21 mouse cellular contexts compared by ENCODE assay signal in the genomic region with DNA sequence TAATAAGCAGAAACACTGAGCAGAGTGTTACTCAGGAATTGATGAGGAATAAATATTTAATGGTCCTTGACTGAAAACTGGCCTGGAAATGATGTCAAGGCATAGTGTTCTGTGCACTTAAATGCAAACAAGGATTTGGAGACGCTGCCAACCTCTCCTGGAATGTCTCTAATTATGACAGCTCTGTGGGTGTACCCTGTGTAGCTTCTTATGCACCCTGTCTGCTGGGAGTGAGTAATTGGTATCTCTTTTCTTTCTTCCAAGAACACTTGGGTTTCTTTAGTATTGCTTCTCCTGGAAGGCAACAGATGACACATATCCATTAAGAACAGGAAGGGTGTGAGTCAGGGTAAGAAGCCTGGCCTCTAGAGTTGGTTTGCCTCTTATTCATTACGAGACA. TPM values are rescaled to one million over a fixed set of nuclear protein-coding genes. Genes with fewer than 3 reads are reported as not detected.
DNase-seq lines count a peak whose midpoint lies in the region; ATAC-seq and TF ChIP-seq lines count a peak whose summit lies in the region.
"Had no signal": no experiment of that assay in that cellular context is flagged by ENCODE, and none has a peak within 500 bp of the region (broad histone marks: within the 10 kb centered on the region; RNA-seq: fewer than 3 reads in every experiment).

No protein-coding gene starts in this region.

- H3K4me3 ChIP-seq in midbrain, postnatal 0 days (ENCODE audit: low read depth, low read length), result no peak overlapping the region
- H3K4me3 ChIP-seq in midbrain, embryonic 14.5 days (replicated peaks; ENCODE audit: low read depth, low read length), result no peak overlapping the region
- H3K4me3 ChIP-seq in intestine, postnatal 0 days (ENCODE audit: low read depth, low read length), result no peak overlapping the region
- H3K4me3 ChIP-seq: embryonic facial prominence, embryonic 12.5 days; heart, embryonic 10.5 days; hindbrain, embryonic 12.5 days had no signal

- TF ChIP-seq CTCF in midbrain, postnatal 0 days (IDR thresholded peaks at IDR 0.05), result no peak
- no peak for TF ChIP-seq CTCF in intestine, postnatal 0 days (IDR thresholded peaks at IDR 0.05; ENCODE audit: low read depth)

- H3K4me2 ChIP-seq in midbrain, postnatal 0 days (ENCODE audit: low read depth, low read length, poor library complexity, severe bottlenecking), result no peak overlapping the region
- H3K4me2 ChIP-seq in midbrain, embryonic 14.5 days (ENCODE audit: low read length), result no peak overlapping the region
- no peak overlapping the region for H3K4me2 ChIP-seq in intestine, postnatal 0 days (replicated peaks; ENCODE audit: low read depth)
- H3K4me2 ChIP-seq: embryonic facial prominence, embryonic 12.5 days; hindbrain, embryonic 12.5 days had no signal

- H3K4me1 ChIP-seq in midbrain, postnatal 0 days (ENCODE audit: insufficient read depth, low read length), result no peaks in the 10 kb centered on the region
- H3K4me1 ChIP-seq in midbrain, embryonic 14.5 days (ENCODE audit: control insufficient read depth, insufficient read depth, low read length), result no peaks in the 10 kb centered on the region
- H3K4me1 ChIP-seq in intestine, postnatal 0 days (replicated peaks; ENCODE audit: control insufficient read depth, insufficient read depth, low read length), result no peaks in the 10 kb centered on the region
- H3K4me1 ChIP-seq: embryonic facial prominence, embryonic 12.5 days; heart, embryonic 10.5 days; hindbrain, embryonic 12.5 days had no signal

- H3K27me3 ChIP-seq in midbrain, postnatal 0 days (ENCODE audit: insufficient read depth, low read length), result no peaks in the 10 kb centered on the region
- no peaks in the 10 kb centered on the region for H3K27me3 ChIP-seq in midbrain, embryonic 14.5 days (ENCODE audit: control insufficient read depth, insufficient read depth, low read length)
- H3K27me3 ChIP-seq in intestine, postnatal 0 days (replicated peaks; ENCODE audit: control insufficient read depth, insufficient read depth, low read length), result no peaks in the 10 kb centered on the region
- H3K27me3 ChIP-seq: embryonic facial prominence, embryonic 12.5 days; hindbrain, embryonic 12.5 days had no signal

- 76% methylated on average over 2 of the region's 2 CpGs for WGBS in midbrain, postnatal 0 days
- 73% methylated on average over 2 of the region's 2 CpGs for WGBS in midbrain, embryonic 14.5 days
- WGBS in intestine, postnatal 0 days, result 58% methylated on average over 2 of the region's 2 CpGs

- intact Hi-C loops in left cerebral cortex, postnatal 14 days (cut with DNase I), result no loop called here

- ATAC-seq in midbrain, postnatal 0 days (ENCODE audit: low FRiP score), result 0 out of 2 replicates have a peak, but pooled peaks have one; percentile 10
- no peak for ATAC-seq in midbrain, embryonic 14.5 days (ENCODE audit: low FRiP score, low TSS enrichment)
- ATAC-seq in intestine, postnatal 0 days, result no peak
- ATAC-seq: forebrain, embryonic 16.5 days had no signal

- H3K27ac ChIP-seq in midbrain, postnatal 0 days (ENCODE audit: low read depth, low read length), result no peak overlapping the region
- H3K27ac ChIP-seq in midbrain, embryonic 14.5 days (replicated peaks; ENCODE audit: low read depth, low read length), result no peak overlapping the region
- H3K27ac ChIP-seq in intestine, postnatal 0 days (ENCODE audit: low read depth, low read length), result no peak overlapping the region
- H3K27ac ChIP-seq: embryonic facial prominence, embryonic 12.5 days; heart, embryonic 10.5 days; hindbrain, embryonic 12.5 days had no signal

- no peak overlapping the region for H3K9ac ChIP-seq in midbrain, postnatal 0 days (replicated peaks; ENCODE audit: low read length, poor library complexity, severe bottlenecking)
- no peak overlapping the region for H3K9ac ChIP-seq in midbrain, embryonic 14.5 days (replicated peaks; ENCODE audit: low read length)
- no peak overlapping the region for H3K9ac ChIP-seq in intestine, postnatal 0 days (ENCODE audit: low read depth, low read length)
- H3K9ac ChIP-seq: embryonic facial prominence, embryonic 12.5 days; hindbrain, embryonic 12.5 days had no signal

- H3K9me3 ChIP-seq in midbrain, postnatal 0 days (ENCODE audit: low read length), result no peaks in the 10 kb centered on the region
- no peaks in the 10 kb centered on the region for H3K9me3 ChIP-seq in midbrain, embryonic 14.5 days (ENCODE audit: control insufficient read depth, low read length)
- H3K9me3 ChIP-seq in intestine, postnatal 0 days (ENCODE audit: control insufficient read depth), result no peaks in the 10 kb centered on the region
- H3K9me3 ChIP-seq: embryonic facial prominence, embryonic 12.5 days; heart, embryonic 10.5 days; hindbrain, embryonic 12.5 days had no signal

- no peaks in the 10 kb centered on the region for H3K36me3 ChIP-seq in midbrain, postnatal 0 days (ENCODE audit: insufficient read depth, low read length)
- no peaks in the 10 kb centered on the region for H3K36me3 ChIP-seq in midbrain, embryonic 14.5 days (ENCODE audit: control insufficient read depth, insufficient read depth, low read length)
- no peaks in the 10 kb centered on the region for H3K36me3 ChIP-seq in intestine, postnatal 0 days (ENCODE audit: control insufficient read depth, insufficient read depth)
- H3K36me3 ChIP-seq: embryonic facial prominence, embryonic 12.5 days; heart, embryonic 10.5 days; hindbrain, embryonic 12.5 days had no signal

- peak; percentile 25 for DNase-seq in layer of hippocampus, adult 9-11 months
- DNase-seq in layer of hippocampus, postnatal 25 days (ENCODE audit: extremely low spot score in 1 of 2, low spot score in 1 of 2), result no peak
- DNase-seq in midbrain, postnatal 0 days (ENCODE audit: low spot score), result no peak
- no peak for DNase-seq in midbrain, embryonic 14.5 days
- peak; percentile 77 for DNase-seq in brain, adult 2 months (ENCODE audit: low read depth, low spot score)
- DNase-seq in left cerebral cortex, postnatal 14 days (ENCODE audit: low spot score in 2 of 2), result peak; percentile 17 to 41
- no peak for DNase-seq in thymus, postnatal 0 days (ENCODE audit: low spot score)
- DNase-seq: adrenal gland, adult 8-10 months; adrenal gland, postnatal 36 days; cerebellum, adult 11-12 months; cerebellum, adult 9-10 months; cerebellum, postnatal 25 days; gastrocnemius, postnatal 10 days; heart, adult 18-20 months; heart, postnatal 10 days; heart, postnatal 4 days had no signal

RNA-seq across cellular contexts. Expression of gene Cadps, which starts 42.4 kb away (rescaled TPM):
- 100 to 1,000 TPM; 212 to 235 TPM for total RNA-seq in layer of hippocampus, postnatal 25 days (2021)
- total RNA-seq in midbrain, postnatal 0 days (2014; rRNA removed), result 194 and 235 TPM in 2 replicates
- 33.0 and 38.6 TPM in 2 replicates for polyA plus RNA-seq in midbrain, postnatal 0 days (2015; fragmentation: Nextera tagmentation; extraction: Ambion mirVana)
- polyA plus RNA-seq in midbrain, embryonic 14.5 days (2014; fragmentation: Nextera tagmentation; extraction: Ambion mirVana), result 56.3 and 59.7 TPM in 2 replicates
- total RNA-seq in left cerebral cortex, postnatal 14 days (2021), result 100 to 1,000 TPM; 227 to 241 TPM
- 0.93 and 0.96 TPM in 2 replicates for polyA plus RNA-seq in intestine, postnatal 0 days (2015; fragmentation: Nextera tagmentation; extraction: Ambion mirVana)
- 4.7 and 5.3 TPM in 2 replicates for polyA plus RNA-seq in thymus, postnatal 0 days (2015; fragmentation: Nextera tagmentation; extraction: Ambion mirVana)

Comparison
In these comparisons a context has a peak if more than half of its experiments do, and no peak if none do; other contexts are left out.
1. DNase-seq: peak in layer of hippocampus, adult 9-11 months (single experiment), brain, adult 2 months (single experiment) and left cerebral cortex, postnatal 14 days (2 of 2); none in layer of hippocampus, postnatal 25 days (0 of 2), midbrain, postnatal 0 days (single experiment), midbrain, embryonic 14.5 days (single experiment) and thymus, postnatal 0 days (single experiment).